Mouse (Mus musculus) right cerebral cortex, postnatal 10 days (tissue): ENCODE measurements around the gene Capn5.
"Not testable (repeated sequence)": the region's sequence is repeated elsewhere in the genome, so short reads cannot be mapped to it uniquely, and the experiment has no call there.

ENCODE experiments used
- DNase-seq, 2 experiments: peaks; one replicate each; pipeline ENCODE4 v3.0.0; 2021; ENCODE audit warnings: low spot score in 2 of 2

The Capn5 gene

GRCm38 (mm10) chr7:98177929-98178559 is at the start of gene Capn5:
Gene Capn5, minus strand, starts transcription at chr7:98178274.
- peak; percentile 71 to 73 for DNase-seq

GRCm38 (mm10) chr7:98223796-98224195 is 45.7 kb upstream of the Capn5 start:
- no peak for DNase-seq

GRCm38 (mm10) chr7:98216713-98217112 is 38.6 kb upstream of the Capn5 start:
- DNase-seq, result no peak

- DNase-seq, result no peak
Observed at GRCm38 (mm10) chr7:98202946-98203345, 24.9 kb upstream of the Capn5 start.

GRCm38 (mm10) chr7:98201493-98202028 is 23.5 kb upstream of the Capn5 start:
- DNase-seq, result no peak

- DNase-seq, result no peak
Observed at GRCm38 (mm10) chr7:98200396-98200795, 22.3 kb upstream of the Capn5 start.

GRCm38 (mm10) chr7:98199381-98199780 is 21.3 kb upstream of the Capn5 start, which contains the start of gene B3gnt6:
Gene B3gnt6, minus strand, starts transcription at chr7:98199481.
- no peak for DNase-seq

- DNase-seq, result no peak
Observed at GRCm38 (mm10) chr7:98195151-98195801, 17.2 kb upstream of the Capn5 start.

- DNase-seq, result no peak
Observed at GRCm38 (mm10) chr7:98194026-98194792, 16.1 kb upstream of the Capn5 start.

GRCm38 (mm10) chr7:98193515-98194025 is 15.5 kb upstream of the Capn5 start:
- DNase-seq, result no peak

GRCm38 (mm10) chr7:98191571-98192250 is 13.6 kb upstream of the Capn5 start:
- no peak for DNase-seq

- no peak for DNase-seq
Observed at GRCm38 (mm10) chr7:98190578-98190977, 12.5 kb upstream of the Capn5 start.

GRCm38 (mm10) chr7:98189745-98190144 is 11.7 kb upstream of the Capn5 start:
- no peak for DNase-seq

GRCm38 (mm10) chr7:98188680-98189079 is 10.6 kb upstream of the Capn5 start:
- DNase-seq, result no peak

GRCm38 (mm10) chr7:98188238-98188637 is 10.2 kb upstream of the Capn5 start:
- DNase-seq, result no peak

- not testable (repeated sequence) for DNase-seq
Observed at GRCm38 (mm10) chr7:98187332-98187731, 9.3 kb upstream of the Capn5 start.

GRCm38 (mm10) chr7:98186637-98187036 is 8.6 kb upstream of the Capn5 start:
- no peak for DNase-seq

- DNase-seq, result peak; percentile 45 to 56
Observed at GRCm38 (mm10) chr7:98185326-98185725, 7.3 kb upstream of the Capn5 start.

GRCm38 (mm10) chr7:98178560-98179231 is 622 bp upstream of the Capn5 start:
- no peak for DNase-seq

GRCm38 (mm10) chr7:98177566-98177928 is 527 bp downstream of the Capn5 start:
- DNase-seq, result no peak

GRCm38 (mm10) chr7:98177071-98177485 is 996 bp downstream of the Capn5 start:
- DNase-seq, result no peak
